Mouse (Mus musculus) forebrain, embryonic 12.5 days (tissue): ENCODE data around the gene Lcn11. TPM values are rescaled to one million over a fixed set of nuclear protein-coding genes. Genes with fewer than 3 reads are reported as not detected.

Experiments used
- polyA plus RNA-seq: library from polyadenylated mRNA; unstranded; fragments of >200 nt; fragmentation: Nextera tagmentation; extraction: Ambion mirVana; gene quantifications from 2 replicates; pipeline ENCODE4 v1.2.1, GENCODE M21; 2016

The Lcn11 gene
- polyA plus RNA-seq, 1 experiment from 2014 or later = not detected

Other genes starting within 250 kb of the Lcn11 start
- 33.8 and 36.8 TPM in 2 replicates for gene Traf2, start 230.1 kb upstream of the Lcn11 start, polyA plus RNA-seq
- 332 and 360 TPM in 2 replicates for gene Edf1, start 219.2 kb upstream of the Lcn11 start, polyA plus RNA-seq
- gene Mamdc4, start 202.2 kb upstream of the Lcn11 start, polyA plus RNA-seq = 5.2 and 5.9 TPM in 2 replicates
- gene Phpt1, start 201.8 kb upstream of the Lcn11 start, polyA plus RNA-seq = 154 and 158 TPM in 2 replicates
- gene Ajm1, start 195.3 kb upstream of the Lcn11 start, polyA plus RNA-seq = 0.91 and 1.5 TPM in 2 replicates
- 76.6 and 76.8 TPM in 2 replicates for gene Rabl6, start 168.5 kb upstream of the Lcn11 start, polyA plus RNA-seq
- gene Ccdc183, start 159.3 kb upstream of the Lcn11 start, polyA plus RNA-seq = 0.22 and 0.23 TPM in 2 replicates
- gene Tmem141, start 155.0 kb upstream of the Lcn11 start, polyA plus RNA-seq = 13.2 and 13.4 TPM in 2 replicates
- 0.83 and 0.88 TPM in 2 replicates for gene Fcna, start 149.0 kb upstream of the Lcn11 start, polyA plus RNA-seq
- not detected in 2 replicates for gene Lcn8, start 123.9 kb upstream of the Lcn11 start, polyA plus RNA-seq
- gene Lcn5, start 119.1 kb upstream of the Lcn11 start, polyA plus RNA-seq = not detected in 2 replicates
- not detected in 2 replicates for gene Lcn6, start 100.2 kb upstream of the Lcn11 start, polyA plus RNA-seq
- not detected in 2 replicates for gene Lcn10, start 94.3 kb upstream of the Lcn11 start, polyA plus RNA-seq
- not detected in 2 replicates for gene Obp2a, start 77.0 kb upstream of the Lcn11 start, polyA plus RNA-seq
- gene Bmyc, start 70.3 kb upstream of the Lcn11 start, polyA plus RNA-seq = 81.0 and 81.8 TPM in 2 replicates
- not detected in 2 replicates for gene Obp2b, start 40.0 kb upstream of the Lcn11 start, polyA plus RNA-seq
- not detected in 2 replicates for gene Lcn3, start 11.4 kb upstream of the Lcn11 start, polyA plus RNA-seq
- gene Gm13539, start 5.2 kb downstream of the Lcn11 start, polyA plus RNA-seq = not detected in 2 replicates
- gene Glt6d1, start 38.8 kb downstream of the Lcn11 start, polyA plus RNA-seq = not detected in 2 replicates
- not detected in 2 replicates for gene Lcn9, start 46.1 kb downstream of the Lcn11 start, polyA plus RNA-seq
- not detected in 2 replicates for gene Sohlh1, start 70.2 kb downstream of the Lcn11 start, polyA plus RNA-seq
- 1.6 and 2.0 TPM in 2 replicates for gene Kcnt1, start 86.7 kb downstream of the Lcn11 start, polyA plus RNA-seq
- gene Camsap1, start 206.3 kb downstream of the Lcn11 start, polyA plus RNA-seq = 71.7 and 80.5 TPM in 2 replicates
- 86.7 and 88.6 TPM in 2 replicates for gene Ubac1, start 244.7 kb downstream of the Lcn11 start, polyA plus RNA-seq